ENCODE assay signal across 1 mouse cellular context in the genomic region with DNA sequence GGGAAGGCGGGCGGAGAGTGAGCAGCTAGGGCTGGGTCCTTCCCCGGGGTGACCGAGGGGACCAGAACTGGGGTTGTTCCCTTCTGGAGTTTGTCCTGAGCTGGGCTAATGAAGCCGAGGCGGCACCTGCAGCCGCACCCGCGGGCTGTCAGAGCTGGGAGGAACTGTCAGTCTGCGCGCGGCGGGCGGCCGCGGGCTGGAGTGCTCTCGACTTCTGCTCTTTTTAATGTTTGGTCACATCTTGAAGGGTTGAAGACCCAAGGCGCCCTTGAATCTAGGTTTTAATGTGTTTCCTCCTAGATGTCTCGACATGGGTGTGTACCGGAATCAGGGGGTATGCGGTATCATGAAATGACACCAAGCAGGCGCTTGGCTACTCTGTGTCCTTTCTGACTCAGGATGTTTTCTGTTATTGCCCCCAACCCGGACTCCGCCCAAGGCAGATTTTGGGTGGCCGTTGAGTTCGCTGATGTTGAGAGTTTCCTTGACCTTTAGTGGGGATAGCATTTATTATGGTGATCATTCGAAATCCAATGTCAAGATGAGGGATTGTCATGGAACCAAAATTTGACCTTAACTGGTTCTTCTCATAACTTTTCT.
TF ChIP-seq lines count a peak whose summit lies in the region.

No protein-coding gene starts in this region.

TF ChIP-seq in MEL, 35 proteins besides CTCF, POLR2A, EP300 and RAD21 (continued from another document):
- TF ChIP-seq ELF1 (IDR thresholded peaks at IDR 0.05; ENCODE audit: low read depth, low read length) (no peak), TAL1 (IDR thresholded peaks at IDR 0.05; ENCODE audit: low read length) (no peak), BHLHE40 (IDR thresholded peaks at IDR 0.05; ENCODE audit: borderline replicate concordance, low read depth, low read length) (no peak), ZMIZ1 (IDR thresholded peaks at IDR 0.05; ENCODE audit: low read depth, low read length) (no peak), E2F4 (IDR thresholded peaks at IDR 0.05; ENCODE audit: borderline replicate concordance, low read depth, low read length) (no peak), KAT2A (conservative IDR thresholded peaks at IDR 0.05; ENCODE audit: low read depth, low read length) (no peak; the same call in 1 of the 2 replicates)
